Mouse (Mus musculus) hindbrain, embryonic 16.5 days (tissue): ENCODE data around the gene Mrnip. TPM values are rescaled to one million over a fixed set of nuclear protein-coding genes. Genes with fewer than 3 reads are reported as not detected.

Experiments used
- ATAC-seq: fragments of 200-750 bp; cut with Nextera tagmentation; 2 replicates; pipeline ENCODE4 v1.8.0; 2017; ENCODE audit warnings: moderate TSS enrichment, moderate library complexity
- H3K27ac ChIP-seq: fragments of 300-500 bp; sonication (generic); 2 replicates; pipeline ENCODE4 v1.5.1; 2014; ENCODE audit warnings: low read depth, mild to moderate bottlenecking, control low read depth, low read length, moderate library complexity
- H3K27me3 ChIP-seq: fragments of 300-500 bp; sonication (generic); replicated peaks from 2 replicates; pipeline ENCODE4 v1.6.1; 2014; ENCODE audit warnings: low read length; ENCODE audit not compliant: control insufficient read depth, insufficient read depth
- H3K36me3 ChIP-seq: fragments of 300-500 bp; sonication (generic); 2 replicates; pipeline ENCODE4 v1.6.1; 2014; ENCODE audit warnings: mild to moderate bottlenecking, low read length, moderate library complexity, mixed read lengths; ENCODE audit not compliant: control insufficient read depth, insufficient read depth
- H3K4me1 ChIP-seq: fragments of 300-500 bp; sonication (generic); 2 replicates; pipeline ENCODE4 v1.6.1; 2014; ENCODE audit warnings: low read depth, low read length; ENCODE audit not compliant: control insufficient read depth, insufficient read depth
- H3K4me2 ChIP-seq: fragments of 300-500 bp; sonication (generic); 2 replicates; pipeline ENCODE4 v1.6.1; 2014; ENCODE audit warnings: mild to moderate bottlenecking, low read length, control low read depth, moderate library complexity
- H3K4me3 ChIP-seq: fragments of 300-500 bp; sonication (generic); 2 replicates; pipeline ENCODE4 v1.5.1; 2014; ENCODE audit warnings: mild to moderate bottlenecking, low read length, control low read depth, moderate library complexity
- H3K9ac ChIP-seq: fragments of 300-500 bp; sonication (generic); 2 replicates; pipeline ENCODE4 v1.6.1; 2014; ENCODE audit warnings: low read depth, mild to moderate bottlenecking, control low read depth, low read length, moderate library complexity
- H3K9me3 ChIP-seq: fragments of 300-500 bp; sonication (generic); 2 replicates; pipeline ENCODE4 v1.6.1; 2014; ENCODE audit warnings: mild to moderate bottlenecking, low read length, moderate library complexity; ENCODE audit not compliant: control insufficient read depth
- WGBS: fragments of 180-500 bp; shearing (Covaris S2); extraction: QIAGEN DNeasy Blood & Tissue Kit; methylation state at CpG from one replicate; pipeline ENCODE4 v1.1.7; 2014; 5-methylcytosine and 5-hydroxymethylcytosine counted together
- polyA plus RNA-seq: library from polyadenylated mRNA; unstranded; fragments of >200 nt; fragmentation: Nextera tagmentation; extraction: Ambion mirVana; gene quantifications from 2 replicates; pipeline ENCODE4 v1.2.1, GENCODE M21; 2015

Mrnip gene
- polyA plus RNA-seq, 1 experiment from 2014 or later, result 39.1 TPM

DNA sequence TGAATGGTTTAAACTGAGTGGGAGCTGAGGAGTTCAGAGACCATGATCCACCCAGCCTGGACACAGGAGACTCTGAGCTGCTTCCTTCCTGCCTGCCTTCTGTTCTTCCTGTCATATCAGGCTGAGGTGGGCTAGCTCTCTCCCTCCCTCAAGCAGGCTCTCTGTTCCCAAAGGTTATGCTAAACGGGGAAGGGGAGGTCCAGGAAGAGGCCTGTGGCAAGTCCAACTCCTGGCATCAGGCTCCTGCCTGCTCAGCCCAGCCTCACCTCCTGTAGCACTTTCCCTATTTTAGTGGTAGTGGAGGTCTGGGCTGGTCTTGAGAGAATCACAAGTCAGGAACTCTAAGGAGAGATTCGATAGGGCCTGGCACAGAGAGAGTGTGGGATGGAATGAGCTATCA lies 52.2 kb downstream of the Mrnip start:
- Histone ChIP-seq H3K9ac (peak overlapping the region; percentile 98), H3K4me3 (peak overlapping the region; percentile 91), H3K9me3 (no peaks in the 10 kb centered on the region), H3K27ac (peak overlapping the region; percentile 94; the same call in 1 of the 2 replicates), H3K36me3 (peaks cover 3% of the 10 kb centered on the region; the same call in 1 of the 2 replicates), H3K4me1 (peaks cover 52% of the 10 kb centered on the region), H3K27me3 (no peaks in the 10 kb centered on the region), H3K4me2 (peak overlapping the region; percentile 93)
- no peak for ATAC-seq
- 41% methylated on average over 2 of the region's 2 CpGs for WGBS

- no peak for ATAC-seq
- Histone ChIP-seq H3K27me3 (no peaks in the 10 kb centered on the region), H3K36me3 (peaks cover 5% of the 10 kb centered on the region), H3K9me3 (no peaks in the 10 kb centered on the region), H3K27ac (no peak overlapping the region), H3K4me3 (no peak overlapping the region), H3K9ac (0 out of 2 replicates have a peak overlapping the region, but pooled peaks have one; percentile 9), H3K4me2 (peak overlapping the region; percentile 93), H3K4me1 (peaks cover 52% of the 10 kb centered on the region)
- WGBS, result 81% methylated on average over 3 of the region's 3 CpGs
Observed at GRCm38 (mm10) chr11:50227226-50227625, 53.0 kb downstream of the Mrnip start.

GRCm38 (mm10) chr11:50227736-50228135 lies 53.5 kb downstream of the Mrnip start:
- Histone ChIP-seq H3K9me3 (no peaks in the 10 kb centered on the region), H3K27me3 (no peaks in the 10 kb centered on the region), H3K9ac (0 out of 2 replicates have a peak overlapping the region, but pooled peaks have one; percentile 9), H3K36me3 (peaks cover 10% of the 10 kb centered on the region), H3K4me1 (peaks cover 52% of the 10 kb centered on the region), H3K27ac (no peak overlapping the region), H3K4me2 (no peak overlapping the region), H3K4me3 (no peak overlapping the region)
- 82% methylated on average over 4 of the region's 4 CpGs for WGBS
- ATAC-seq, result no peak

GRCm38 (mm10) chr11:50228772-50229171 lies 54.5 kb downstream of the Mrnip start:
- Histone ChIP-seq H3K4me2 (no peak overlapping the region), H3K9ac (peak overlapping the region; percentile 45; the same call in 1 of the 2 replicates), H3K27me3 (no peaks in the 10 kb centered on the region), H3K9me3 (no peaks in the 10 kb centered on the region), H3K4me1 (peaks cover 43% of the 10 kb centered on the region), H3K4me3 (no peak overlapping the region), H3K36me3 (peaks cover 20% of the 10 kb centered on the region), H3K27ac (no peak overlapping the region)
- 24% methylated on average over 3 of the region's 3 CpGs for WGBS
- no peak for ATAC-seq

DNA sequence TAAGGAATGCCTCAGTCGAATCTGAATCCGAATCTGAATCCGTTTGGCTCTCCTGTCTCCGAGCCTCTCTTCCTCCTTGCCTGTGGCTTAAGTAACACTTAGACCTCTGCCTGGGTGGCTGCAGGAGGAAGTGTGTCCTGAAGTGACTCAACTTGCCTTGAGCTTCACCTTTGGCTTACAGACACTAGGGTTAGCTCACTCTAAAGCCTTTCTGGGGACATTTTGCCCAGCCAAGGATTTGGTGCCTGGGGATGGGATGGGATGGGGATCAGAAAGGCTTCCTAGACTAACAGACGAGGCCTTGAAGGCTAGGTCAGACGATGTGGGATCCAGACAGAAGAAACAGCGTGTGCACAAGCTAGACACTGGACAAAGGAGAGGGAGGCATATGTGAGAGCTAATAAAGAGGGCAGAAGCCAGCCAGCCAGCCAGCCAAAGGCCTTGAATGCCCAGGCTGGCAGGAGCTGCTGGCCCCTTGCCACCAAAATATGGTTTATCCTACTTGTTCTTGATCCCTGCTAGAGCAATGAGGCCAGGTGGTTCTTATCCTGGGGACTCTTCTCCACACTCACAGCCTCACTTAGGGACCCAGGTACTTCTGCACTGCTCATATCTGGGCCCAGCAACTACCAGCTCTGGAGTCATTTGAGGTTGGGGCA lies 55.1 kb downstream of the Mrnip start:
- Histone ChIP-seq H3K9me3 (no peaks in the 10 kb centered on the region), H3K4me2 (no peak overlapping the region), H3K4me3 (no peak overlapping the region), H3K4me1 (peaks cover 40% of the 10 kb centered on the region), H3K9ac (0 out of 2 replicates have a peak overlapping the region, but pooled peaks have one; percentile 8), H3K27ac (no peak overlapping the region), H3K27me3 (0 out of 2 replicates have a peak, but pooled peaks cover 2% of the 10 kb centered on the region), H3K36me3 (peaks cover 26% of the 10 kb centered on the region)
- WGBS, result 38% methylated on average over 7 of the region's 7 CpGs
- no peak for ATAC-seq

DNA sequence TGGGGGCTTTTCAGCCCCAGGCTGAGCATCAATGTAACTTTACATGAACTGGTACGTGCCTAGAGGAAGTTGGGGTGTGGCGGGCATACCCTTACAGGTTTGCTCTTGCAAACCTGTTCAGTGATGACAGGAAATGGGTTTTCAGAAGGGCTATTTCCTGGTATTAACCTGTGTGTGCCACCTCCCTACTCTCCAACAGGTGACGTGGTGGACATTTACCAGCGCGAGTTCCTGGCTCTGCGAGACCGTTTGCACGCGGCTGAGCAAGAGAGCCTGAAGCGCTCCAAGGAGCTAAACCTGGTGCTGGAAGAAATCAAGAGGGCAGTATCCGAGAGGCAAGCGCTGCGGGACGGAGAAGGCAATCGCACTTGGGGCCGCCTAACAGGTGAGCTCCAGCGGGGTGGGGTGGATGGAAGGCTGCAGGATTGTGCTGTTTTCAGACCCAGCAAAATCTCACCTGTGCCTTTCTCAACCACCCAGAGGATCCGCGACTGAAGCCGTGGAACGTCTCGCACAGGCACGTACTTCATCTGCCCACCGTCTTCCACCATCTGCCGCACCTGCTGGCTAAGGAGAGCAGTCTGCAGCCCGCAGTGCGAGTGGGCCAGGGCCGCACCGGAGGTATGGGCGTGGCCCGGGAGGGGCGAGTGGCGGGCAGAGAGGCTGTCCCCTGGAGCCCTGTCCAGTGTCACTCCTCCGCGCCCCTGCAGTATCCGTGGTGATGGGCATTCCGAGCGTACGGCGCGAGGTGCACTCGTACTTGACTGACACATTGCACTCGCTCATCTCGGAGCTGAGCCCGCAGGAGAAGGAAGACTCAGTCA lies 56.4 kb downstream of the Mrnip start:
- Histone ChIP-seq H3K9ac (peak overlapping the region; percentile 12), H3K9me3 (no peaks in the 10 kb centered on the region), H3K27ac (no peak overlapping the region), H3K4me3 (0 out of 2 replicates have a peak overlapping the region, but pooled peaks have one; percentile 10), H3K27me3 (0 out of 2 replicates have a peak, but pooled peaks cover 4% of the 10 kb centered on the region), H3K4me1 (peaks cover 40% of the 10 kb centered on the region), H3K36me3 (peaks cover 31% of the 10 kb centered on the region), H3K4me2 (peak overlapping the region; percentile 47)
- peak; percentile 10; the same call in 1 of the 2 replicates for ATAC-seq
- 27% methylated on average over 45 of the region's 45 CpGs for WGBS

DNA sequence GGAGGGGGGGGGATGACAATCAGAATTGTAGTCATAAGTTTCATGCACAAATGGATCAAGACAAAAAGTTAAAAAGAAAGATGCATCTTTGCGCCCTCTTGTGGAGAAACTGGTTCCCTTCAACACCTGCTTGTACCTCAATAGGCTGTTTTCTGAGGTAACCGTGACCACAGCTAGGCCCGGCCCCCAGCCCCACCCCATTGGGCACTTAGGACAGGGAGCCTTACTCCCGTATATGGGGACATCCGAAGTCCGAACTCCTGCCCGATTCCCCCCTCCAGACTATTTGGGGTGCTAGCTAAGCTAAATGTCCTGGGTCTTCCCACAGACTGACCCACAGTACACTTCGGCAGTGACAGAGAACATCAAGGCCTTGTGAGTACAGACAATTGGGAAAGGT lies 57.2 kb downstream of the Mrnip start:
- H3K4me1 ChIP-seq, result peaks cover 42% of the 10 kb centered on the region
- 18% methylated on average over 8 of the region's 8 CpGs for WGBS
- H3K9me3 ChIP-seq, result no peaks in the 10 kb centered on the region
- peaks cover 31% of the 10 kb centered on the region for H3K36me3 ChIP-seq
- no peak overlapping the region for H3K4me2 ChIP-seq
- H3K27me3 ChIP-seq, result 0 out of 2 replicates have a peak, but pooled peaks cover 4% of the 10 kb centered on the region
- H3K4me3 ChIP-seq, result no peak overlapping the region
- no peak for ATAC-seq
- no peak overlapping the region for H3K9ac ChIP-seq
- no peak overlapping the region for H3K27ac ChIP-seq

GRCm38 (mm10) chr11:50233022-50233421 lies 58.8 kb downstream of the Mrnip start:
- Histone ChIP-seq H3K9ac (no peak overlapping the region), H3K4me2 (no peak overlapping the region), H3K27ac (no peak overlapping the region), H3K27me3 (0 out of 2 replicates have a peak, but pooled peaks cover 4% of the 10 kb centered on the region), H3K36me3 (peaks cover 31% of the 10 kb centered on the region), H3K9me3 (no peaks in the 10 kb centered on the region), H3K4me3 (no peak overlapping the region), H3K4me1 (peaks cover 32% of the 10 kb centered on the region)
- no peak for ATAC-seq
- 96% methylated on average over 13 of the region's 13 CpGs for WGBS

DNA sequence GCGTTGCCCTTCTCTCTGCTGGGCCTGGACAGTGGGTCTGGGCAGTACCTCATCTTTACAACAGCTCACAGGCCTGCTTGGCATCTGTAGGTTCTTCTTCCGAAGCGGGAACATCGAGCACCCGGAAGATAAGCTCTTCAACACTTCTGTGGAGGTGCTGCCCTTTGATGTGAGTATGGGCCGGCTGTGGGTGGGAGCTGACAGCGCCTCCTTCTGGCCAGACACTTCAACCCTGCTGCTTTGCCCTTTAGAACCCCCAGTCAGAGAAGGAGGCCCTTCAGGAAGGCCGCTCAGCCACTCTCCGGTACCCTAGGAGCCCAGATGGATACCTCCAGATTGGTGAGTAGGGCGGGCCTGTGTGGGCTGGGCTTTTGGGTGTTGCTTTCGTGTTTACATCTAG lies 59.7 kb downstream of the Mrnip start:
- no peaks in the 10 kb centered on the region for H3K9me3 ChIP-seq
- no peak overlapping the region for H3K4me3 ChIP-seq
- no peak overlapping the region for H3K4me2 ChIP-seq
- 0 out of 2 replicates have a peak, but pooled peaks cover 4% of the 10 kb centered on the region for H3K27me3 ChIP-seq
- H3K9ac ChIP-seq, result no peak overlapping the region
- WGBS, result 84% methylated on average over 11 of the region's 11 CpGs
- peaks cover 31% of the 10 kb centered on the region for H3K36me3 ChIP-seq
- H3K27ac ChIP-seq, result no peak overlapping the region
- no peak for ATAC-seq
- H3K4me1 ChIP-seq, result peaks cover 24% of the 10 kb centered on the region
